Mouse (Mus musculus) thymus, adult 2 months (tissue): ENCODE measurements at regions not wholly inside any gene's neighbourhood (a gene's known extent, or its start where the extent isn't known, plus 50 kb on each side); places are given as distances from the start of the nearest gene placed in this dataset.
A peak's percentile ranks its signal among the peaks of the same experiment; 100 is the strongest.

Experiments used
- DNase-seq: peaks from one replicate; pipeline ENCODE4 v3.0.0; 2021
- H3K27ac ChIP-seq: fragments of 200-500 bp; 2 replicates; pipeline ENCODE4 v1.5.1; 2012; ENCODE audit warnings: low read length, control low read depth; ENCODE audit not compliant: control insufficient read depth, insufficient read depth
- H3K27me3 ChIP-seq: fragments of 200-500 bp; 2 replicates; pipeline ENCODE4 v1.6.1; 2012; ENCODE audit warnings: mild to moderate bottlenecking, low read length, moderate library complexity, mixed read lengths; ENCODE audit not compliant: control insufficient read depth, insufficient read depth
- H3K36me3 ChIP-seq: fragments of 200-500 bp; 2 replicates; pipeline ENCODE4 v1.6.1; 2012; ENCODE audit warnings: mild to moderate bottlenecking, low read length, moderate library complexity; ENCODE audit not compliant: control insufficient read depth, insufficient read depth
- H3K4me1 ChIP-seq: fragments of 200-500 bp; replicated peaks from 2 replicates; pipeline ENCODE4 v1.6.1; 2012; ENCODE audit warnings: low read length; ENCODE audit not compliant: control insufficient read depth, insufficient read depth
- H3K4me3 ChIP-seq: fragments of 200-500 bp; 2 replicates; pipeline ENCODE4 v1.5.1; 2012; ENCODE audit warnings: mild to moderate bottlenecking, low read length, control low read depth, moderate library complexity; ENCODE audit not compliant: control insufficient read depth, insufficient read depth
- CTCF ChIP-seq: fragments of 200-500 bp; IDR thresholded peaks from 2 replicates; pipeline ENCODE4 v1.5.1; 2012; ENCODE audit warnings: mild to moderate bottlenecking, control low read depth, low read length, moderate library complexity, borderline replicate concordance; ENCODE audit not compliant: control insufficient read depth, poor library complexity, insufficient read depth; ENCODE audit errors: extremely low read depth
- POLR2A ChIP-seq: fragments of 200-500 bp; IDR thresholded peaks from 2 replicates; pipeline ENCODE4 v1.6.1; 2012; ENCODE audit warnings: mild to moderate bottlenecking, low read length, control low read depth, moderate library complexity; ENCODE audit not compliant: control insufficient read depth, poor library complexity, insufficient read depth; ENCODE audit errors: extremely low read depth
- WGBS: fragments of 180-500 bp; shearing (Covaris S2); methylation state at CpG from one replicate; pipeline ENCODE4 v1.1.7; 2018; 5-methylcytosine and 5-hydroxymethylcytosine counted together

DNA sequence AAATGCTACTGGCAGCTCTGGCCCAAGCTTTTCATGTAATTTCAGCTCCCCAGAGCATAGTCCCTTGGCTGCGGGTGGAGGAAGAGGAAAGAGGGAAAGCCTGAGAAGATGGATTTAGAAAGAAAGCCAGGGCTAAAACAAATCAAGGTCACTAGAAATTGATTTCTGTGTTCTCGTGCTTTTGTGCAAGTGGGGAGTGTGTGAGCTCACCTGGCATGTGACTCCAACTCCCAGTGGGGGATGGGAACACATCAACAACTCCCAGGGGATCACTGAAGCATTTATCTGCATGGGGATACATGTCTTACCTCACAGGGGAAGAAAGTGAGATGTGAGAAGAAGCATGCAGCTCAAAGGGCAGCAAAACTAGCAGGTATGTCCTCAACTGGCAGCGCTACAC, 319.6 kb upstream of the Id2 start:
- Histone ChIP-seq H3K4me3 (no peak overlapping the region), H3K4me1 (no peaks in the 10 kb centered on the region), H3K27ac (no peak overlapping the region), H3K36me3 (no peaks in the 10 kb centered on the region), H3K27me3 (no peaks in the 10 kb centered on the region)
- no peak for DNase-seq
- 95% methylated on average over 3 of the region's 3 CpGs for WGBS
- TF ChIP-seq CTCF (no peak), POLR2A (no peak)

DNA sequence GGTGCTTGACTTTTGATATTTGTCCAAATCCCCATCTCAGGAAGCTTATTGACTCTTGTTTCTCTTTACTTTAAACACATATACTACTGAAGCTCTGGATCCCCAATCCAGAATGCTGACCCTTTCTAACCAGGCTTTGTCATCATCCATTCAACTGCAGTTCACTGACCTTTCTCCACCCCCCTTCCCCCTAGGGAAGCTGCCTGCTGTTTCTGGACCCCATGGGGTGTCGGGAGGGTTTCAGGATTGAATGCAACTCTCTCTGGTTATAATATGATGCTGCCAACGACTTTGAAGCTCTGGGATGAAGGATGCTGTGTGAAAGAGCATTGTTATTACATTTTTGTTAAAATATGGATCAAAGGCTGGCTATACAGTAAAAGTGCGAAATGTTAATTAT, 318.7 kb upstream of the Id2 start:
- no peaks in the 10 kb centered on the region for H3K27me3 ChIP-seq
- H3K36me3 ChIP-seq = no peaks in the 10 kb centered on the region
- TF ChIP-seq POLR2A = no peak
- TF ChIP-seq CTCF = no peak
- no peak overlapping the region for H3K4me3 ChIP-seq
- H3K4me1 ChIP-seq = no peaks in the 10 kb centered on the region
- no peak for DNase-seq
- no peak overlapping the region for H3K27ac ChIP-seq
- WGBS = 76% methylated on average over 3 of the region's 3 CpGs

GRCm38 (mm10) chr12:25415232-25415631, 318.3 kb upstream of the Id2 start:
- no peak overlapping the region for H3K4me3 ChIP-seq
- no peaks in the 10 kb centered on the region for H3K4me1 ChIP-seq
- no peak overlapping the region for H3K27ac ChIP-seq
- H3K36me3 ChIP-seq = no peaks in the 10 kb centered on the region
- no peaks in the 10 kb centered on the region for H3K27me3 ChIP-seq
- peak; percentile 59 for DNase-seq
- 58% methylated on average over 2 of the region's 2 CpGs for WGBS
- TF ChIP-seq CTCF = no peak
- TF ChIP-seq POLR2A = no peak

- H3K4me3 ChIP-seq = no peak overlapping the region
- WGBS = 98% methylated on average over 2 of the region's 2 CpGs
- no peak for TF ChIP-seq POLR2A
- no peak for TF ChIP-seq CTCF
- no peaks in the 10 kb centered on the region for H3K27me3 ChIP-seq
- no peaks in the 10 kb centered on the region for H3K36me3 ChIP-seq
- H3K27ac ChIP-seq = no peak overlapping the region
- DNase-seq = no peak
- no peaks in the 10 kb centered on the region for H3K4me1 ChIP-seq
Observed at GRCm38 (mm10) chr12:25407301-25407700, 310.4 kb upstream of the Id2 start.

DNA sequence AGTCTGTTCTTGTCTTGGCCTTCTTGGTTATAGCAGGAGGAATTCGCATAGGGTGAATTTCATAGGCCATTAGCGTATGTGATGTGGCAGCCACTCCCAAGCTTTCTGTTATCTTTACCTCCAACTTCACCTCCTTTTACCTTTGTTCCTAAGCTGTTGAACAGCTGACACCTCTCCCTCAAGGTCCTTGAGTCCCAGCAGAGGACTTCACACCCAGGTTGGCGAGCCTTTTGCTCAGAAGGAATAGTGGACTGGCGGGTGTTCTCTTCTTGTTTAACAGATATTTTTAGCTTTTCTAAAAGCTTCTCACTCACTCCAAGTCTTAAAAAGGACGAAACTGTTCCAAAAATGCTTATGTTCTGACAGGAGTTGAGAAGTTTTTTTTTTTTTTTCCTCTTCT, 303.4 kb upstream of the Id2 start:
- WGBS = 93% methylated on average over 5 of the region's 5 CpGs
- Histone ChIP-seq H3K27ac (no peak overlapping the region), H3K36me3 (no peaks in the 10 kb centered on the region), H3K4me3 (no peak overlapping the region), H3K4me1 (no peaks in the 10 kb centered on the region), H3K27me3 (no peaks in the 10 kb centered on the region)
- TF ChIP-seq CTCF (no peak), POLR2A (no peak)
- DNase-seq = no peak

DNA sequence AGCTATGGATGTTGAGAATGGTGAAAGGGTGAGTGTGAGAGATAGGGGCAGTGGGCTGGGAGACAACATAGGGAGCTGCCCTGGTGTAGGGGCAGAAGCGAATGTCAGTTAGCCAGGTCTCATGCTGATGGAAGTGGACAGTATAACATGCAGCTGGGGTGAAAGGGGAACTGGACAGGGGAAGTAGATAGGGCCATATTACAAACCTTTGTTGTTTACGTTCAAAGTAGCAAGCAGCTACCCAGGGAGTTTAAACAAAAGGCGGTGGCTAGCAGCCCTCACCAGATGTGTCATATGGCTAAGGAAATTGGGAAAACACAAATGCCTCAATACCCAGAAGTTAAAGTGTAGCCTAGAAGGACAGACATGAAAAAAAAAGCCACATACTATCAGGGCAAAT, 301.8 kb upstream of the Id2 start:
- H3K27ac ChIP-seq = no peak overlapping the region
- WGBS = 90% methylated on average over 3 of the region's 3 CpGs
- no peaks in the 10 kb centered on the region for H3K36me3 ChIP-seq
- TF ChIP-seq CTCF (no peak), POLR2A (no peak)
- DNase-seq = no peak
- H3K4me1 ChIP-seq = no peaks in the 10 kb centered on the region
- no peak overlapping the region for H3K4me3 ChIP-seq
- H3K27me3 ChIP-seq = no peaks in the 10 kb centered on the region

GRCm38 (mm10) chr12:25394326-25394725, 297.4 kb upstream of the Id2 start:
- Histone ChIP-seq H3K27me3 (no peaks in the 10 kb centered on the region), H3K4me1 (no peaks in the 10 kb centered on the region), H3K4me3 (no peak overlapping the region), H3K36me3 (no peaks in the 10 kb centered on the region), H3K27ac (no peak overlapping the region)
- no peak for TF ChIP-seq CTCF
- no peak for TF ChIP-seq POLR2A
- DNase-seq = no peak
- 64% methylated on average over 3 of the region's 3 CpGs for WGBS
